Mouse (Mus musculus): ENCODE results near the gene 6030458C11Rik.

Gene 6030458C11Rik

GRCm38 (mm10) chr15:12824197-12824952, at the start of gene 6030458C11Rik, which contains the start of gene Drosha:
TSS of gene 6030458C11Rik (minus strand) at chr15:12824649.
TSS of gene Drosha (plus strand) at chr15:12824815.
- in situ Hi-C loops (cut with MboI; ENCODE audit: unreplicated experiment in 2 of 2): no loop called here

GRCm38 (mm10) chr15:12867269-12867668, 42.8 kb upstream of the 6030458C11Rik start:
- in situ Hi-C loops (cut with MboI; ENCODE audit: unreplicated experiment in 2 of 2): no loop called here

- in situ Hi-C loops (cut with MboI; ENCODE audit: unreplicated experiment in 2 of 2): no loop called here
Measured at GRCm38 (mm10) chr15:12865595-12866314, 41.3 kb upstream of the 6030458C11Rik start.

- in situ Hi-C loops (cut with MboI; ENCODE audit: unreplicated experiment in 2 of 2): no loop called here
Measured at GRCm38 (mm10) chr15:12863669-12864068, 39.2 kb upstream of the 6030458C11Rik start.

- in situ Hi-C loops (cut with MboI; ENCODE audit: unreplicated experiment in 2 of 2): no loop called here
Measured at GRCm38 (mm10) chr15:12862061-12862460, 37.6 kb upstream of the 6030458C11Rik start.

GRCm38 (mm10) chr15:12858645-12859044, 34.2 kb upstream of the 6030458C11Rik start:
- in situ Hi-C loops (cut with MboI; ENCODE audit: unreplicated experiment in 2 of 2): no loop called here

GRCm38 (mm10) chr15:12857840-12858516, 33.5 kb upstream of the 6030458C11Rik start:
- in situ Hi-C loops (cut with MboI; ENCODE audit: unreplicated experiment in 2 of 2): no loop called here

GRCm38 (mm10) chr15:12856780-12857179, 32.3 kb upstream of the 6030458C11Rik start:
- in situ Hi-C loops (cut with MboI; ENCODE audit: unreplicated experiment in 2 of 2): no loop called here

GRCm38 (mm10) chr15:12853471-12853870, 29.0 kb upstream of the 6030458C11Rik start:
- in situ Hi-C loops (cut with MboI; ENCODE audit: unreplicated experiment in 2 of 2): no loop called here

GRCm38 (mm10) chr15:12849373-12849772, 24.9 kb upstream of the 6030458C11Rik start:
- in situ Hi-C loops (cut with MboI; ENCODE audit: unreplicated experiment in 2 of 2): no loop called here

- in situ Hi-C loops (cut with MboI; ENCODE audit: unreplicated experiment in 2 of 2): no loop called here
Measured at GRCm38 (mm10) chr15:12848196-12848975, 23.9 kb upstream of the 6030458C11Rik start.

- in situ Hi-C loops (cut with MboI; ENCODE audit: unreplicated experiment in 2 of 2): no loop called here
Measured at GRCm38 (mm10) chr15:12842833-12843232, 18.4 kb upstream of the 6030458C11Rik start.

GRCm38 (mm10) chr15:12840737-12841136, 16.3 kb upstream of the 6030458C11Rik start:
- in situ Hi-C loops (cut with MboI; ENCODE audit: unreplicated experiment in 2 of 2): no loop called here

- in situ Hi-C loops (cut with MboI; ENCODE audit: unreplicated experiment in 2 of 2): no loop called here
Measured at GRCm38 (mm10) chr15:12834231-12834630, 9.8 kb upstream of the 6030458C11Rik start.

- in situ Hi-C loops (cut with MboI; ENCODE audit: unreplicated experiment in 2 of 2): no loop called here
Measured at GRCm38 (mm10) chr15:12833385-12833784, 8.9 kb upstream of the 6030458C11Rik start.

GRCm38 (mm10) chr15:12832599-12832998, 8.2 kb upstream of the 6030458C11Rik start:
- in situ Hi-C loops (cut with MboI; ENCODE audit: unreplicated experiment in 2 of 2): no loop called here

GRCm38 (mm10) chr15:12829878-12830277, 5.4 kb upstream of the 6030458C11Rik start:
- in situ Hi-C loops (cut with MboI; ENCODE audit: unreplicated experiment in 2 of 2): no loop called here

- in situ Hi-C loops (cut with MboI; ENCODE audit: unreplicated experiment in 2 of 2): no loop called here
Measured at GRCm38 (mm10) chr15:12825408-12825807, 959 bp upstream of the 6030458C11Rik start.

- in situ Hi-C loops (cut with MboI; ENCODE audit: unreplicated experiment in 2 of 2): no loop called here
Measured at GRCm38 (mm10) chr15:12824965-12825364, 516 bp upstream of the 6030458C11Rik start.

- in situ Hi-C loops (cut with MboI; ENCODE audit: unreplicated experiment in 2 of 2): no loop called here
Measured at GRCm38 (mm10) chr15:12823455-12824119, 862 bp downstream of the 6030458C11Rik start.

All from v-Abl transformed pro-B cells (cell line).